Mouse (Mus musculus) right cerebral cortex, postnatal 10 days (tissue): ENCODE data around the gene Usp12.

Experiments used
- DNase-seq, 2 experiments: peaks; one replicate each; pipeline ENCODE4 v3.0.0; 2021; ENCODE audit warnings: low spot score in 2 of 2

Usp12 gene

DNA sequence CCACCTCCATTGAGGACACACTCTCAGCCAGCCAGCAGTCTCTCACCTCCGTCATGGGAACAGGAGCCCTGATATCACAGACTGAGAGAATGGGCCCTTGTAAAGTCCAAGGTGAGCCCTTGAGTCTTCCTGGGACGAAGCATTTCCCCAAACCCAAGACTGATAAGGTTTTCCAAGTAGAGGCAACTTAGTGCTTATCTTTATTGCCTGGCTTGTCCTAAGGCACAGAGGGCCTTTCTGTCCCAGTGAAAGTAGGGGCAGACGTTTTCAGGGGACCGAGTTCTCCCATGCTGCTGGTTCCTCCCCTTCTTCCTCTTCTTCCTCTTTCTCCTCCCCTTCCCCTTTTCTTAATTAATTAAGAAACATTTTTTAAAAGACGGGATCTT is 101.8 kb downstream of the Usp12 start:
- no peak for DNase-seq

DNA sequence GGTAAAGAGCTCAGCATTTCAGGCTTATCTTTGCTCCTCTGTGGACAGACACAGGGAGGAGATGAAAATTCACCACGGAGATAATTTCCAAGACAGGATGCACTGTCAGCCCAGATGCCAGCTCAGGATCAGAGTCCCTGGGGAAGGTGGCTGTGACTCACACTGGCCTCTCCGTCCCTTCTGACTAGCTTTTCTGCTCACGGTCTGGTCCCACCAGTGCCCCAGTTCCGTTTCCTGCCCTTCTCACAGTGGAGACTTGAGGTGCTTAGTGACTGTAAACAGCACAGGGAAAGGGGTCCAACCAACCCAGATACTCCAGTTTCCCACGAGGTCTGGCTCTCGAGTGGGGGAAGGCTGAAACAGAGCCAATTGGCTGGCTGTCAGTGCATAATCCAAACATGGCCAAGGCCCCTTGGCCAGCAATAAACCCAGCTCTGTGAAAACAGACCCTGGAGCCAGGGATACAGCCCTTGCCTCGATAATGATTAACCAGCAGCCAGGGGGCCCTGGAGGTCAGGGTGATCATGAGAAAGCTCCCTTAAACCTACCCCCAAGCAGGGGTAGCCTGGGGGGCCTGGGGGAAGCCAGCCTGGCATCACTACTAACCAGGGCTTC is 102.3 kb downstream of the Usp12 start:
- DNase-seq, result peak; percentile 72 to 80

- no peak for DNase-seq
These were observed 103.1 kb downstream of the Usp12 start for GRCm38 (mm10) chr5:146691745-146692144.

DNA sequence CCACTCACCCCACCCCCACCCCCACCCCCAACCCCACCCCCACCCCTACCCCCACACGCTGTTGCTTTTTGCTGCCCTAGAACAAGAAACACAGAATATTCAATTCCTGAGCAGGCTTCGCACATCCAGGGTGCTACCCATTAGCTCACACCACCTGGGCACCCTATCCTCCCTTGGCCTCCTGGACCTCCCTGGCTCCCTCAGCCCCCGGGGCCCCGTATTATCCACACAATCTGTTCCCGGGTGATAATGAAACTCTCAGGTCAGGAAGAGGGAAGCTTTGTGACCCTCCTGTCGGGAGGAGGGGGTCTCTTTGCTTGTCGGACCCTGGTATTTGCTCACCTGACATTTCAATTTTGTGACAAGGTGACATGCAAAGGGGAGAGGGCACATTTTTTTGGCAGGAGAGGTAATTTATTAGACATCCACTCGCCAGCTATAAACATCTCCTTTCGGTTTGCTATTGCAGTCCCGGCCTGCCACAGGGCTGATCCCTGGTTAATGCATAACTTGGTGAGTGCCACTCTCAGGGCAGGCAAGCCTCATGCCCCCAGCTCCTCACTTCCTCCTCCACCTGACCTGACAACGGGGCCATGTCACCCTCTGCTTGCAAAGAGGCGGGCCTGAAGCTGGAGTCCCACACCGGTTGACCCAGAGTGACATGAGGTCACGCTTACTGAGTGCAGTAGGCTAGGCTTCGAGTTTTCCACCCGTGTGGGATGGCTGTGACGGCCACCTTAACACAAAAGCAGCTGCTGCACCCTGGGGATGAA is 107.1 kb downstream of the Usp12 start:
- no peak for DNase-seq

DNA sequence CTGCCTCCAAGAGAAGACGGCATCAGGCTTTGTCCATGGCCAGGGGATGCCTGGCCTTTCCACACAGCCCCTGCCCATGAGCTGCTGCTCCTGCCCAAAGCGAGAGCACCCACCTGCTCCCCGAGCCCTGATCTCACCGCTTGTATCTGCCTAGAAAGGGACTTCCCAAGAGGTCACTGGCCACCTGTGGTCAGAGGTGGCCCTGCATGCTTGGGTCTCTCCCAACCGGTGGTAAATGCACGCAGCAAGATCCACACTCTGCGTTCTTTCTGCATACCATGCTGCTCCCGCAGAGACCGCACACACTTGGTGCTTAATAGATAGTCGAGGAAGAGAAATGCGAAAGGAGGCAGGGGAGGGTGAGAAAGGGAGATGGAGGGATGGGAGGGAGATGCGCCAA is 107.9 kb downstream of the Usp12 start:
- no peak for DNase-seq
